Mouse (Mus musculus): Measurements from ENCODE around the gene Thumpd1.
"Not testable (repeated sequence)": the region's sequence is repeated elsewhere in the genome, so short reads cannot be mapped to it uniquely, and the experiment has no call there.

Gene Thumpd1

DNA sequence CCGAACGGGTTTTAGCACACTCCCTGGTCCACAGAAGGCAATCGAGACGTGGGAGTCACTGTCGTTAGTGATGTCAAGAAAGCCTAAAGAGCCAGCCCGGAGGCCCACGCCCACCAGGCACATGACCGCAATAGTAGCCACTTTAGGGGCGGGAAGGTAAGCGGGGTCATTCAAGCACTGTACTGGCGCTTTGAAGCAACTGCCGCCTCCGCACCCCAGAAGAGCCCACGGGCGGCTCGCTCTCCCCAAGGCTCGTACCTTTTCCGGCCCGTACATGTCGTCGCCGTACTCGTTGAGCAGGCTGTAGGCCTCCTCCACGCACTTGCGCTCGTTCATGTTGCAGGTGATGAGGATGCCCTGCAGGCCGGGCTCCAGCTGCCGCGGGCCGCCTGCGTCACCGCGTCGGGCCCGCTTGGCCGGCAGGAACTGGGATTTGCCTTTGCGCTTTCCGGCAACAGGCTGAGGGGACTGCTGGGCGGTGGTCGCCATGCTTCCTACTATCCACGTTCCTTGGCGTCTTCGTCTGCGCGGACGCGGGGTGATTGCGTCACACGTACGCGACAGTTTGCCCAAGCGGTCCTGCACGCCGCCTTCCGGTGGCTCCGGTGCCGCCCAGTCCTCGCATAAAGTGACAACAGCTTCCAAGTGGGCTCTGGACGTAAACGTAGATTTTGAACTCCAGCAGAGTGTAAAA is at the start of gene Thumpd1:
TSS of gene Thumpd1 (minus strand) at position 546 of the 694 bp plus-strand sequence.
- DNase-seq: peak; percentile 91

DNA sequence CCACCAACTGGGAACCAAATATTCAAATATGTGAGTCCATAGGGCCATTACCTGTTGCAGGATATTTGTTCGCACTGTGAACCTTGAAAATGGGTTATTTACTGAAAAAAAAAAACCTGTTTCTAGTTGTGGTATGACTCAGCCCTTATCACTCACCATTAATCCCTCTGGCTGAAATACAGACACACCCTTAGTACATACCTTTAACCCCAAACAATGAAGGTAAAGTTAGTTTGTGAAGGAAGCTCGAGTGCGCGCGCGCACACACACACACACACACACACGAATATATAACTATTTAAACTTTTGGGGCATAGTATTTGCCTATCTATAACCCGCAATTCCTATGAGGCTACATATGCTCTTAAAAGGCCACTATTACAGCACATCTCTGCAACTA is 49.3 kb upstream of the Thumpd1 start:
- DNase-seq: no peak

DNA sequence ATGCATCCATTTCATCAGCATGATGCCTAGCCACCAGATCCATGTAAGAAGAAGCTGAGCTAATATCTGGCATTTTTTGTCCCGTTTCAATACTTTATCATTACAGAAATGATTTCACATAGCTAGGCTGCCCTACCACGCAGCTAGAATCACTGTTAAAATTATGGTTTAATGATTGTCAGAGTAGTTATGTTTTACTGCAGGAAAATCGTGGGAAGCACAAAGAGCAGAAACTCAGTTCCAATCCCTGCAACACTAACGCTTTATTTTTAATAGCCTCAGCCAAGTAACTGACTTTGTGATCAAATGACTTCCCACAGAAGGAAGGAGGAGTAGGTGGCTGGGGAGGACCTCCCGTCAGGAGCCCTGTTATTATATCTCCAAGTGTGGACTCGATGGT is 46.4 kb upstream of the Thumpd1 start:
- no peak for DNase-seq

DNA sequence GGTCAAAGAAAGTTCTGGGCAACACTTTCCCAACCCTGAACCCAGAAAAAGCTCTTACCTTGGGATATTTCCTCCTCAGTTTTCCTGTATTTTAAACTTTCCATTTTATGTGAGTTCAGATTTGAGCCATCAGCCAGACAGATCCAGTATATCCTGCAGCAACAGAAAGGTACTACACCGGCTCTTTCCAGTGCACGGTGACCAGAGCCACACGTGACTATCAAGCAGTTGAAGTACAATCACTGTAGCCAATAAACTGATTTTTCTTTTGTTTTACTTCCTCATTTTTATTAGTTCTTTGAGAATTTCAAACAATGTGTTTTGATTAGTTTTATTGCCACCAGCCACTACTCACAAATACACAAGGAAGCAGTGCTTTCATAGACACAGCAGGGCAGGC is 43.8 kb upstream of the Thumpd1 start:
- no peak for DNase-seq

DNA sequence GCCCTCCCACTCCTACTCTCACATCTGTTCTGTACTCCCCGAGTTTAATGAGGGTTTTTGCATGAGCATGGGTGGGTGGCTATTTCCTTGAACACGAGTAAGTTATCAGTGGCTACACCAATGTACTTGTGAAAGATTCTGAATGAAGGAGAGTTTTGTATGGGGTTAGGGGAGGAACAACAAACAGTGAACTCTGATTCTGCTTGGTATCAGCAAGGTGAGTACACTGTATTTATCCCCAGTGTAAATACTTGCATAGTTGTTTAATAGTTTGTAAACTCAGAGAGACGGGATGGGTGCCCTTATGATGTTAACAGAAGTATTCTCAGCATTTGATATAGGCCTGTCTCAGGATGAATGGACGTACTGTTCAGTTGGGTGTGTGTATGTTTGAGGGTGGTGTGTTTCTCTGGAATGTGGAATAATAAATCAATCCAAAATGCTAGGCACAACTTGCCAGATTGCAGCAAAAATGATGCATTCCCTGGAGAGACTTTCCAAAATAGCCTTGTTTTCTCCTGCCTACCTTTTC is 41.6 kb upstream of the Thumpd1 start:
- no peak for DNase-seq

DNA sequence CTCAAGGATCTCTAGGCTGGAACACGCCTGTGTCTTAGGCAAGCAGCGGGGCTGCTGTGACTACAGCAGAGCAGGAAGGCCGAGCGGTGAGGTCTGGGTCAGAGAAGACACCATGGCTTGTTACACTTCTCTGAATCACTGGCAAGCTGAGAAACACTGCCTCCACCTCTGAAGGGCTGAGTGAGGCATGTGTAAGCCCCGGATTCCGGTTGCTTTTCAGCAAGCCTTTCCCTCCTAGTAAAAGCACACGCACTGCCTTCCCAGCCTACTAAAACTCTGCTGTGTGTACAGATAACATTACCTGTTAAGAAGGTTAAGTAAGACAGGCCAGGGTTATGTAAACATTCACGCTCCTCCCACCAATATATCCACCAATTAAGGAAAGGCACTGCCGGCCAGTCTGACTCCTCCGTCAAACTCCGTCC is 39.9 kb upstream of the Thumpd1 start, which contains the start of gene Acsm3:
TSS of gene Acsm3 (plus strand) at position 397 of the 425 bp plus-strand sequence.
- DNase-seq: no peak

DNA sequence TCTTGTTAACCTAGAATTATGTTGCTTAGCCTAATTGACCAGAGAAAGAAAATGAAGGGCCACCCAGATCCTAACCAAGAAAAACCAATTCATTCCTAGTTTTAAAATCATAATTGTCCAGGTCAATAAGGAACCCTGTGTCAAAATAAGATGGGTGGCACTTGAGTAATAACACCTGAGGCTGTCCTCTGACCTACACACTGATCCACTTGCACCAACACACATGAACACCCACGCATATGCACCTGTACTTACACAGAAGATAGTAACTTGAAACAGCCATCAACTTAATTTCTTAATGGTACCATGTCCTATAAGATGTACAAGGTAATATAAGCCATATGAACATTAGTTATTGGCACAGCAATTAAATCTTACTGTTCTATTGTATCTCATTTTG is 33.1 kb upstream of the Thumpd1 start:
- no peak for DNase-seq

DNA sequence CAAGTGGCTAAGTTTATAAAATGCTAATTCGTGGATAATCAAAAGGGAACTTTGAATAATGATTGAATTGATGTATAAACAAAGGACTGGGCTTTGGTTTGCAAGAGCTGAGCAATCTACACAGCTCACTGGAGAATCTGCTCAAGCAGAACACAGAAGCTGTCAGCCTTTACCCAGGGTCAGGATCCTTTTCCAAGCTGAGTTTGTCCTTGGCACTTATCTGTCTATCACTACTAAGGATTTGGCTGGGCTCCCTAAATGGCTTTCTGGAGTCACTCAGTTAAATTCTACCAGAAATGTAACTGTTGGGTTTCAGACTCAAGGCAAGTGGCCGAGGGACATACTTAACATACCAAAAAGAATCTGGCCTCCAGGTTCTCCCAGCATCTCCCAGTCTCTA is 29.3 kb upstream of the Thumpd1 start:
- no peak for DNase-seq

DNA sequence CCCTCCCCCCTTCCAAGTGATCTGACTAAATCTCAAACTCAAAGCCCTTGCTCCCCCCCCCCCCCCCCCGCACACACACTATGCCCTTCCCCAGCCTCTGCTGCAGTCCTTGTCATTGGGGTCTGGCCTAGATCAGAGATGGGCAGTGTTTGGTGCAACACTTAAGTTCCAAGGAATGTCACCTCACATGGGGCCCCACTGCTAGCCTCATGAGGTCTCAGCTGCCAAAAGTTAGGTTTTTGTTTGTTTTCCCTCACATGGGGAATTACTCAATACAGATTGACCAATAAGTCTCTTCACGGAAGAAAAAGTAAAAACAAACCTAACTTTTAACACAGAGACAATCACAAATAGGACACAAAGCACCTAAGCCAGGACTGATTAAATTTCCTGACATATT is 28.2 kb upstream of the Thumpd1 start:
- DNase-seq: no peak

DNA sequence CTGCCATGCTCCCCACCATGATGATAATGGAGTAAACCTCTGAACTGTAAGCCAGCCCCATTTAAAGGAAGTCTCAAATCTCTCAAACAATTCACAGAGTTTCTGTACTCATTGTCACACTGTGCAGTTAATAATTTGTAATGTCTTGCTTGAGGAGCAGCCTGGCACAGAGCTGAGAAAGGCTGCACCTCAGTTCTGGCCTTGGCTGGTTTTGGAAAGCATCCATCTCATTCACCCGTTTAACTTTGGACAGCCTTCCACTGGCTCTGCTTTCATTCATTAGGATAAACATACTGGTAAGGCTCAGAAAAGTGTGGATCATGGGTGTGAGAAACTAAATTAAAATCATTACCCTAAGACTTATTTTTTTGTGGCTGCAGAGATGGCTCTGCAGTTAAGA is 25.3 kb upstream of the Thumpd1 start:
- no peak for DNase-seq

DNA sequence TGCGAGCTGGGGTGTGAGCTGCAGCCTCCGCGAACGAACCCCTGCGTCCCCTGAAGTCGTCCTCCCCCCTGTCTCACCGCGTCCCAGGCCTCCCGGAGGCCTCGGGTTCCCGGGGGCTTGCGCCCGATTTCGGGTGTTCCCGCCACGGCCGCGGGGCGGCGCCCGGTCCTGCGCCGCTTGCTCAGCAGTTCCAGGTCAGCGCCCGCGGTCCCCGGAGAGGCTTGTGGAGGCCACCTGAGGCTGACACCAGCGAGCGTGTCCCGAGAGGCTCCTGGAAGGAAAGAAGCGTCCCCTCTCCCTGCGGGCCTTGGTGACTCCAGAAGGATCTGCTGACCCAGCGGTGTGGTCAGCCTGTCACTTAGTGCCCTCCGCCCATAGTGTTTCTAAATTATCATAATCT is 23.7 kb upstream of the Thumpd1 start:
- no peak for DNase-seq

DNA sequence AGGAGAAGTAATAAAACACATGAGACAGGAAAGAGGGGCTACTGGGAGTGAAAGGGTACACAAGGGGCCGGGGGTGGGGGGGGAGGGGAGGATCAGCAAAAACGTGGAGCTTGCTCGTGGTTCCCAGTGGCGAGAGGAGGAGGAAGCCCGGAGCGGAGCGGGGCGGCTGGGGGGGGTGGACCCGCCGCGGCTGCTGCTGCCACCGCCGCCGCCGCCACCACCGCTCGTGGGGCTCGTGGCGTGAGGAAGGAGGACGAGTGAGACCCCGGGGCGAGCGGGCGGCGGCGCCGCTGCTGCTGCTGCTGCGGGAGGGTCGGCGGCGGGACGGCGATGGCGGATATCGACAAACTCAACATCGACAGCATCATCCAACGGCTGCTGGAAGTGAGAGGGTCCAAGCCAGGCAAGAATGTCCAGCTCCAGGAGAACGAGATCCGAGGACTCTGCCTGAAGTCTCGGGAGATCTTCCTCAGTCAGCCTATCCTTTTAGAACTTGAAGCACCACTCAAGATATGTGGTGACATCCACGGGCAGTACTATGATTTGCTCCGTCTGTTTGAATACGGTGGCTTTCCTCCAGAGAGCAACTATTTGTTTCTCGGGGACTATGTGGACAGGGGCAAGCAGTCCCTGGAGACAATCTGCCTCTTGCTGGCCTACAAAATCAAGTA is 19.3 kb upstream of the Thumpd1 start:
- DNase-seq: not testable (repeated sequence)

DNA sequence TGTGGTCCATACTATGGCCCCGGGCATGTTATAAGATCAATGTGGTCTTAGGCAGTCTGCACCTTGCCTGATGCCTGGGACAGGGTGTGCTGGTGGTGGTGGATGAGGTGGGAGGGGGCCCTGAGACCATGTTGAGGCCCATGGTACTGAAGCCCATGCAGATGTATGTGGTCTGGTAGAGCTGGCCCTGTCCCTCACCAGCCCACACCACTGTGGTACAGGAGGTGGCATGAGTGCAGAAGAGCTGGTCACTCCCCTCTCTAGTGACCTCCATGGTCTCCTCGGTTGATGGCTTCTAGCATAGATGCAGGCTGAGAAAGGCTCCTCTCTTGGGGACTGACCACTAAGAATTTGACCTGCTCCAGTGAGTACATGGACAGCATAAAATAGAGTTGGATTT is 18.3 kb upstream of the Thumpd1 start:
- no peak for DNase-seq

DNA sequence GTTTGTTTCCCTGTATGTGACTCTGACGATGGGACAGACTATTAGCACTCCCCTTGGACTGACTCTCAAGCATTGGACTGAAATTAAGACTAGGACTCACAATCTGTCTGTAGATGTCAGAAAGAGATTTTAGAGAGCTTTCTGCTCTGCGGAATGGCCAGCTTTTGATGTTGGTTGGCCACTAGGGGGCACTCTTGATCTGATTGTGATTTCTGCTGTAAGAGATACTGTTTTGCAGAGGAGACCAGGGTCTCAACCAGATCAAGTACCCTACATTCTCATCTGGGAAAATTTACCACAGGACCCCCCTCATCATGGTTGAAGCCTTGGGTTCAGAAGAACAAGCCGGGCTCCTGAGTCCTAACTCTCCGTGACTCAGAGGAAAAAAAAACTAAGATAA is 10.7 kb upstream of the Thumpd1 start:
- not testable (repeated sequence) for DNase-seq

DNA sequence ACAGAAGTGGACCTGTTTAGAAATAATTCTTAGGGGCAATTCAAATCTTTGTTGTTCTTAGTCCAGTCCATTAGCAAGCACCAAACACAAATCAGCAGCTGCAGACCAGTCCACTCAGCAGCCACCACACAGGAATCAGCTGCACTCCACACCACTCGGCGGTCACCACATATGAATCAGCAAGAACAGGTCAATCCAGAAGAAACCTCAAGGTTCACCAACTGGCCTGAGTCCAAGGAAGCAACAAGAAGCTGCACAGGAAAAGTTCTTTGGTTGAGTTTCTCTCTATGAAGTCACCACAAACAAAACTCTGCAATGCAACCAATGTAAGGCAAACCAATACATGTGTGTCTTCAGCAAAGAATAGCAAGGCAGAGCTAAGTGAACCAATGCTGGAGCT is 7.0 kb upstream of the Thumpd1 start:
- DNase-seq: no peak

DNA sequence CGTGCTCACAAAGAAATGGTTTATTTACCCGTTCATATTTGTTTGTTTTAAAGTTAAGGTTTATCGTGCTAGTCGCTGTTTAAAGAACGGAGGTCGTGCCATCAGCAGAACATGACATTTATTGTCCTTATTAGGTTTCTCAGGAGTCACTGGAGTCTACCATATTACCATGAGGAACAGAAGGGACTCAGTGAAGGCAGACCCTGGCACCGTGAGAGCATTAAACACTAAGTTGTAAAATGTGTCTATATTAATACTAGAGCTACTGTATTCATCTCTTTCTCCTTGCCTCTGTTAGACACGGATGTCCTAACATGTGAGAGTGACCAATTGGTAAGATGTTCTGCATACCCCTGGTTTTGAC is 331 bp upstream of the Thumpd1 start:
- no peak for DNase-seq

DNA sequence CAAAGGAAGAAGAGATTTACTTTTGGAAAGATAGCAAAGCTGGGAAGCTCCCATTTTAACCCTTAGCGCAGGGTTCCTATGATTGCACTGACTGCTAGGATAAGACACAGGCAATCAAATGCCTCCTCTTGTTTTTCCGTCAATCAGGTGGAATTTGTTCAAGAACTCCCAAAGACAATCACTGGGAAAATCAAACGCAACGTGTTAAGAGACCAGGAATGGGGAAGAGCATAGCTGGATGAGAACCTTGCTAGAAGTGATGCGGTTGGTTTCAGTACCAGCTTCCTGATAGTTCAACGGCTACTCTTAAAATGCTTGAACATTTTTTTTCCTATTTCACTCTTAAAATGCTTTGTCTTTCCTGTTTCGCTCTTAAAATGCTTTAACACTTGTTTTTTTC is 6.5 kb downstream of the Thumpd1 start:
- no peak for DNase-seq

DNA sequence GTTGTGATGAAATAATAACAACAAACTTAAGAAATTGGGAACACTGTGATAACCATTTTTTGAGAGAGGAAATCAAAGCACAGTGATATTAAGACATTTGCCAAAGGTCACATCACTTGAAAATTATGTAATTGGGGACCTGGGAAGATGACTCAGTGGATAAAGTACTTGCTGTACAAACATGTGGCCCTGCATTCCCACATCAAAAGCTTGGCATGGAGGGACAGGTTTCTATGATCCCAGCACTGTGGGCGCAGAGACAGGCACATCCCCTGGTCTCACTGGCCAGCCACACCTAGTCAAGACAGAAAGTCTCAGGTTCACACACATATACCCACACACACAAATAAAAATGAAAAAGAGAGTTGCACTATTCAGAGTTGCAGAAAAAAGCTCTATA is 25.7 kb downstream of the Thumpd1 start:
- no peak for DNase-seq

DNA sequence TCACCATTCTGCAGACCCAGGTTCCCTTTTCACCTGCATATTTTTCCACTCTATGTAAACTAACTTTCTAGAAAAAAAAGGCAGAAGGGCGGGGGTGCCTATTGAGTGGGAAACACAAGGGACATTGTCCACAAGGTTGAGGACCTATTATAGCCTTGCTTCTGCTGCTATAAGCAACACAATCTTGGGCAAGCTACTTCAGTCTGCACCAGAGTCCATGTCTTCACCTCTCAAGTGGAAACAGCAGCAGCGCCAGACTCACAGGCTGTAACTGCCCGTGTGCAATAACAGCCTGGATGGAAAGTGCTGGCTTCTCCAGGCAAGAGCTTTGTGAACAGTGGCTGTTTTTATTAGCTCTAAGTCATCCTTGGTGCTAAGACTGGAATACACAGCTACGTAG is 28.3 kb downstream of the Thumpd1 start:
- no peak for DNase-seq

DNA sequence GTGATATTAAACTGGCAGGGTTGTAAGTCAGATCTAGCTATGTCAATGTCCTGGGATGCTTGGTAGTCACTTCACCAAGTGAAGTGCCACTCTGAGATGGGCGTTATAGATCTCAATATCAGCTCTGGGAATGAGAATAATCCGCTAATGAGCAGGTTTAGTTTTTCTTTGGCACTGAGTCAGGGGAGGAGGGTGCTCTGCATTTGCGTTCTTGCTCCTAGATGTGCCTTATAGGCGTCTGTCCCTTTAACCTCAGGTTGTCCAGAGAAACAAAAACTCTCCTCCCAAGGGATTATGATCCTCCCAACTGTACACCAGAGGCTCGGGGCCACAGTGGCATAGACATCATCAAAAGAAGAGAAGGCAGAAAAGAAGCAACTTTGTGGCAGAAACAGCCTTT is 30.9 kb downstream of the Thumpd1 start, which contains the start of gene Acsm4:
TSS of gene Acsm4 (plus strand) at position 301 of the 400 bp plus-strand sequence.
- no peak for DNase-seq

DNA sequence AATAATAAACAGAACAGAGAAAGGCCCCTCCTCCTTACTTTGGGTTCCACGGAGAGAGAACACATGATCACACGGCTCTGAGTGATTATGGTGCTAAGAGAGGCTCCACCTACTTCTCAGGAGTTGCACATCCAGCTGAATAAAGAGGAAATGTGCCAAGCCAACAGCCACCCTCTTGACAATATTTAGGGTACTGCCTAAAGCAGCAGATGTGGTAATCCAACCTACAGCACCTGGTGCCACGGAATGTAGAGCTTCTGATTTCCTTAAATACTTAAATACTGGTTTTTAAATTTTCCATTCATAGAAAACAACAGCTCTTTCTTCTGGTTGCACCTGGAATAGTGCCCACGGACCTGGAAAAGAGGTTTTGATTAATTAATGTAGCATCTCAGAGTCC is 37.9 kb downstream of the Thumpd1 start:
- no peak for DNase-seq

DNA sequence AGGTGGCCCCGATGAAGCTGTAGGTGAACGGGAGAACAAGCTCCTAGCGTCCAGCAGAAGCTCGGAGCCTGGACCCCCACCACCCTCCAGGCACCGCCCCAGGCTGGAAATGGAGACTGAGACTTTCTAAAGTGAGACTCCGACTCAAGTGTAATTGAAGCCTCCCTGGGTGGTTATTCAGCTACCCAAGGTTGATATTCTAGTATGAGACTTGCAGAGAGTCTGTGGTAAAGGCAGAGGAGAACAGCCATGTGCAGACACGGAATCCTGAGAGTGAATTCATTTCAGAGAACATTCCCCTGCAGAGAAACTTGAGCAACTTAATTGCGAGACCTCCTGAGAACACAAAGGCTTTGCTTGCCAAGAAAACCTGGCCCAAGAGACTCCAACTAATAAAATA is 40.5 kb downstream of the Thumpd1 start:
- DNase-seq: no peak

DNA sequence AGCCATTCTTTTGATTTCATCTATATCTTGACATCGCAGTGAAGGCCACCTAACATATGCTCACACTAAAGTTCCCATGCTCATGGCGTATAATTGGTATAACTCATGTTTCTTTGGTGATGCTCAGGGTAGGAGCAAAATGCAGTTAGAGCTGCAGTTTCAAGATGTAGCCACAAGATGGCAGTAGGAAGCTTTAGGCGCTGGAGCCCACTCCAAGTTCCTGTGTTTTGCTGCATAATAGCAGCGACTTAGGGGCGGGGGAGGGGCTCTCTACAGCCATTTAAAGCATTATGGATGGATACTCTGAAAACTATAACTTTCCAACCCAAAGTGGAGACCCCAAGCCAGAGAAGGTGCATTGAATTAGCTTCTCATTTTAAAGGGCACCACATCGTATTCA is 47.1 kb downstream of the Thumpd1 start:
- DNase-seq: peak; percentile 6

DNA sequence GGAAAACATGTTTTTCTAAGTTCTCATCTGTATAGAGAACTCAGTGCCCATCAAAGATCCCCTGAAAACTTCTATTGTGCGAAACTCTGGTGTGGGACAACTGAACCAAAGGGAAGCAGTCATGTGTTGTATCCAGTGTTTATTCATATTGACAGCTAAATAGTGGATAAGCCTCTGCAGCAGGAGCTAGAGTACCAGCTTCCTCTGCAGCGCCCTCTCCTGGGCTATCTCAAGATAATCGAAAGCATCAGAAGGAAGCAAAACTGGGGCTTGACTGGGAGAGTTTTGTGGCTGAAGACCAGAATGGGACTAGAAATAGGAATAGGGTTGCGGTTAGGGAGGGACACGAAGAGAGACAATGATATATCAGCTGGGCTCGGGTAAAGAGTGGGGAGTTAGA is 49.7 kb downstream of the Thumpd1 start:
- DNase-seq: no peak

DNA sequence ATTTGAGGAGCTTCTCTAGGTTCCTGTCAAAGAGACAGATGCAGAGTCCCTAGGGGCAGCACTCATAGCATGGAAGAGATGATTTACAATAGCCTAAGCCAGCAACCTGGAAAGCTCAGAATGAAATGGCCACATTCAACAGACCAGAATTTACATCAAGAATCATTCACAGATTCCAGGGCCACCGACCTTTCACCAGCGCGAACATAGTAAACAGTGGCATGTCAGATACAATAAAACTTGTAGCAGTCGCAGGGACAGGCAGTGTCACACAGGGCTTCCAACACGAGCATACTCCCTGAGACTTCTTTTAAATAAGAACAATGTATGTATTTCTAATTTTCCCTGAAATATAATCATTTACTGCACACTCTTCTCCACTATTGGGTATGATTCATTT is 50.2 kb downstream of the Thumpd1 start:
- no peak for DNase-seq
